Mouse (Mus musculus) cerebellum, adult 2 months (tissue): ENCODE results near the gene Imp3. TPM values are rescaled to one million over a fixed set of nuclear protein-coding genes. Genes with fewer than 3 reads are reported as not detected.
A peak's percentile ranks its signal among the peaks of the same experiment; 100 is the strongest.

Experiments used
- DNase-seq, 2 experiments: peaks; one replicate each; pipeline ENCODE4 v3.0.0; 2021
- H3K27ac ChIP-seq: fragments of 200-500 bp; 2 replicates; pipeline ENCODE4 v1.5.1; 2012; ENCODE audit warnings: low read length, control low read depth, inconsistent platforms; ENCODE audit not compliant: insufficient read depth
- H3K27me3 ChIP-seq: fragments of 200-500 bp; 2 replicates; pipeline ENCODE4 v1.6.1; 2012; ENCODE audit warnings: inconsistent platforms, mild to moderate bottlenecking, low read length, moderate library complexity; ENCODE audit not compliant: control insufficient read depth, insufficient read depth
- H3K4me1 ChIP-seq: fragments of 200-500 bp; 2 replicates; pipeline ENCODE4 v1.6.1; 2011; ENCODE audit warnings: low read length; ENCODE audit not compliant: control insufficient read depth, insufficient read depth
- H3K4me3 ChIP-seq: fragments of 200-500 bp; replicated peaks from 2 replicates; pipeline ENCODE3; 2011; ENCODE audit warnings: mild to moderate bottlenecking, low read depth, low read length, control low read depth; ENCODE audit not compliant: insufficient read depth
- CTCF ChIP-seq: fragments of 200-500 bp; IDR thresholded peaks from 2 replicates; pipeline ENCODE4 v1.5.1; 2011; ENCODE audit warnings: low read depth, mild to moderate bottlenecking, control low read depth, low read length, moderate library complexity, borderline replicate concordance; ENCODE audit not compliant: insufficient read depth
- POLR2A ChIP-seq: fragments of 200-500 bp; IDR thresholded peaks from 2 replicates; pipeline ENCODE4 v1.6.1; 2011; ENCODE audit warnings: low read length, control low read depth, borderline replicate concordance; ENCODE audit not compliant: insufficient read depth
- WGBS: fragments of 180-500 bp; shearing (Covaris S2); methylation state at CpG from one replicate; pipeline ENCODE4 v1.1.7; 2018; 5-methylcytosine and 5-hydroxymethylcytosine counted together
- polyA plus RNA-seq: library from polyadenylated mRNA; depleted of rRNA; stranded (reverse); fragments of >200 nt; gene quantifications from 2 replicates; pipeline ENCODE4 v1.2.3, GENCODE M21; 2012

Imp3 gene
- polyA plus RNA-seq, 1 experiment = 89.3 TPM

DNA sequence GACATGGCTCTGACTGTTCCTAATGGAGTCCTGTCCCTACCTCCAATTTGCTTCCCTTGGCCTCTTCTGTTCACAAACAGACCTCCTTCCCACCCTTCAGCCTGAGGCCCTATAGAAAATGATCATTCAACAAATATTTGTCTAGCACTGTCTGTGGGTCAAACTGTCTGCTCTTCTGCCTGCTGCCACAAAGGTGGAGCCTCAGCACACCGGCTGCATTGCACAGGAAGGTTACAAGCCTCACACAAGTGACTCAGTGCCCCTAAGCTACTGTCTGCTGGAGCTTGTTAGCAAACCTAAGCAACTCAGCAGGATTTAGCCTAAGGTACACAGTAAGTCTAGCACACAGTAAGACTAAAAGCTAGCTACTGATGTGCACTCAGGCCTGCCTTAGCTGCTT is 26.3 kb upstream of the Imp3 start:
- no peaks in the 10 kb centered on the region; the same call in 1 of the 2 replicates for H3K27me3 ChIP-seq
- TF ChIP-seq CTCF (no peak), POLR2A (no peak)
- H3K27ac ChIP-seq = no peak overlapping the region
- H3K4me3 ChIP-seq = no peak overlapping the region
- no peaks in the 10 kb centered on the region for H3K4me1 ChIP-seq
- WGBS = 83% methylated on average over 1 of the region's 1 CpGs
- DNase-seq = no peak

DNA sequence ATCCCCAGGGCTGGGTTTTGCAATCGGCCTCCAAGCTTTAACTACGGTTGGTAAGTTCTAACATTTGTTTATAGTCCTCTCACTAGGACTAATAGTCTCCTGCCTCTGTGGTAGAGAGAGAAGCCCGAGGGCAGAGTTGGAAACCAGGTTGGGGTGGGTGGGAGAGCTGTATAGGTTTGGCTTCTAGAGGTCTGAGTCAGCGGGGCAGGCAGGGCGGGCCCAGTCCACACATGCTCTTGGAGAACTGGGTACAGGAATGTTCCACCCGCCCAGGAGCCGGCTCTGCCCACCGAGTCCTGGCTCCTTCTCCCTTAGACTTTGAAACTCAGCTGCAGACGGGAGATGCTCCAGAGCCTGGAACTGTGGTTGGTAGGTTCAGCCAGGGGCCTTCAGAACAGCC is 23.3 kb upstream of the Imp3 start:
- Histone ChIP-seq H3K4me3 (no peak overlapping the region), H3K27ac (no peak overlapping the region), H3K27me3 (no peaks in the 10 kb centered on the region; the same call in 1 of the 2 replicates), H3K4me1 (no peaks in the 10 kb centered on the region)
- DNase-seq = no peak
- 87% methylated on average over 9 of the region's 9 CpGs for WGBS
- no peak for TF ChIP-seq POLR2A
- no peak for TF ChIP-seq CTCF

DNA sequence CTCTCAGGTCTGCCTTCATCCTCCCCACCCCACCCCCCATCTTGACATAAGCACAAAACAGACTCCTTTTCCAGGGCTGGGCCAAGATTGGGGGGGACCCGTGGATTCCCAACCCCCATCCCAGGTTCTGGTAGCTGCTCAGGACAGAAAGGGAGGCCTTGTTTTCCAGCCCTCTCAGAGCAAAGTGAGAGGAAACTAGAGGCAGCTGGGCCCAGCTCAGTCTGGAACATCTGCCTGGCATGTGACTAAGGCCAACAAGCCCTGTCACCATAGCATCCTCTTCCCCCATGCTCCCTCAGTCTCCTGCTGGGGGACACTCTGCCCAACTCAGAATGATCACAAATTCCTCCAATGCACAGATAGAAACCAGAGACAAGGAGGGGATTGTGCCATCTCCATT is 22.2 kb upstream of the Imp3 start:
- DNase-seq = no peak
- H3K4me3 ChIP-seq = no peak overlapping the region
- no peak overlapping the region for H3K27ac ChIP-seq
- 68% methylated on average over 1 of the region's 1 CpGs for WGBS
- H3K4me1 ChIP-seq = no peaks in the 10 kb centered on the region
- TF ChIP-seq CTCF = no peak
- TF ChIP-seq POLR2A = no peak
- H3K27me3 ChIP-seq = no peaks in the 10 kb centered on the region; the same call in 1 of the 2 replicates

DNA sequence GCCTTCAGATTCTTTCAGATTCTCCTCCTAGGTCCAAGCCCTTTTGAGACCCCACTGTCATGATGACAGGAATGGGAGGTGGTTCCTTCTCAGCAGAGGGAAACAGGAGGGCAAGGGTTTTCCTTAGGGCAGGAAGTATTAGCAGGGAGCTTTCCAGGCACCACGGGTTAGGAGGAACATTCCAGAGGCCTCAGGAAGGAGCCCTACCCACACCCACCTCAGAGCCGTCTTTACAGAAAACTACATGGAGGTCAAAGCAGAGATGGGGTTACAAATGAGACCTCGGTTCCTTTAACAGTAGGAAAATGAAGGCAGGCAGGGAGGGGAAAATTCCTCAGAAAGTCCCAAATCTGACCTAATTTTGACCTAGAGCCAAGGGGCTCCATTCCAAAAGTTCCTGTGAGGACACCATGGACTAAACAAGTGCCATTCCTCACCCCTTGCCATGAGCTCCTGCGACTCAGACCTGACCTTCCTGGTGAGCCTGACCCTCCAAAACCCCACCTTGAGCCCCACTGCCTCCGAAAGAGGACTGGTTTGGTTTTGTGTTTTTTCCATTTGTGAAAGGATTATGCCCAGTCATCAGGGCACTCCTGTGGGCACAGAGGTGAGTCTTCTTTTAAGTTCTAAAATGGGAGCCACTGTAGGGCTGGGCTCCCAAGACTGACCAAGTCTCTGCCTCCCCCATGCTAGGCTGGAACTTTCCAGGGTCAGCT is 21.4 kb upstream of the Imp3 start:
- TF ChIP-seq CTCF = no peak
- no peak for TF ChIP-seq POLR2A
- H3K27ac ChIP-seq = no peak overlapping the region; the same call in 1 of the 2 replicates
- H3K4me3 ChIP-seq = no peak overlapping the region
- no peaks in the 10 kb centered on the region for H3K4me1 ChIP-seq
- H3K27me3 ChIP-seq = no peaks in the 10 kb centered on the region; the same call in 1 of the 2 replicates
- no peak for DNase-seq
- WGBS = 67% methylated on average over 5 of the region's 5 CpGs

DNA sequence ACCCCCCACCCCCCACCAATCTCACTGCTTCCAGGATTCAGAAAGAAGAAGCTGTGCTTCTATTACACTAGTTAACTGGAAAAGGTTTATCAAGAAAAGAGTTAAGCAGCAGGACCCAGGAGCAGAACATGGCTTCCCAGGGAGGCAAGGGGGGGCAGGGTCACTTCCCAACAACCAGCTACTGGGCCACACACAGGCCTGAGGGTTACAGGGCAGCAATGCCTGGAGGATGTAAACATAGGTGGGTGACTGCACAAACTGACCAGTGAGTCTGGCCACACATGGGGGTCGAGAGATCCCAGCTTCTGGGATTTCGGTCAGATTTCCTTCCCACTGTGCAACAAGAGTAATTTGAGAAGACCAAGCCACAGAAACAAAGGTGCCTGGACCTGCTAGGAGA is 20.1 kb upstream of the Imp3 start:
- WGBS = 75% methylated on average over 2 of the region's 2 CpGs
- H3K4me1 ChIP-seq = no peaks in the 10 kb centered on the region
- H3K4me3 ChIP-seq = no peak overlapping the region
- TF ChIP-seq POLR2A (no peak), CTCF (no peak)
- H3K27ac ChIP-seq = no peak overlapping the region
- no peak for DNase-seq
- no peaks in the 10 kb centered on the region; the same call in 1 of the 2 replicates for H3K27me3 ChIP-seq

DNA sequence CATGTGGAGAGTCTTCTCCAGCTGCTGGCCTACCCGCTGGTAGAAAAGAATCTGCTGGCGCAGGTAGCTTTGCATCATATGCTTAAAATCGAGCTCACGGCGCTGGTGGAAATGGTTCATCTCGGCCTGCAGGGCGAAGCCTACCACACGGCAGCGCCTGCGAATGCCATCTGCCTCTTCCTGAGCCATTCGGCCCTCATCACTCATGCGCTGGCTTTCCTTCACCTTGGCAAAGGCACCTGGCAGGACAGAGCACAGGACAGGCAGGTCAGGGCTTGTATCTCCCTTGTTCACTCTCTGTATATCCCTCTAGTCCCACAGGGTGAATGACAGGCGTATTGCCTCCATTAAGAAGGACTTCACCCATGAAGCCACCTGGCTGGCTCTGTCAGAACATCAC is 18.8 kb upstream of the Imp3 start:
- no peak for TF ChIP-seq POLR2A
- no peak for TF ChIP-seq CTCF
- WGBS = 73% methylated on average over 13 of the region's 13 CpGs

DNA sequence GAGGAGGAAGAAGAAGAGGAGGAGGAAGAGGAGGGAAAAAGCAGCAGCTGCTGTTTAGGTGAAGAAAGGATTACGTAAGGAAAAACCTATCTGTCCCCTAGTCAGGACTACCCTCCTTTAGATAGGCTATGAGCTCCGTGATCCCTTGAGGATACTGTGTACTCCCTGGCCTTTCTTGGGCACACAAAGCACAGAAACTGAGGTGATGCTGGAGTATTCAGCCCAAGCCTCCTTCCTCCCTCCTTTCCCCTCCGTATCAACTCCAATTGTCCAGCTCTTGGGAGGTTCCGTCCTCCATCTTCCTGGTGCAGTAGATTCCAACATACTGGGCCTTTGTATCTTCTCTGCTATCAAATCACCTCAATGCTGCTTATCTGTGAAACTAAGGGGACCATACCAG is 14.5 kb upstream of the Imp3 start:
- 87% methylated on average over 4 of the region's 4 CpGs for WGBS
- no peak overlapping the region for H3K4me3 ChIP-seq
- DNase-seq = no peak
- H3K27ac ChIP-seq = no peak overlapping the region
- no peaks in the 10 kb centered on the region for H3K4me1 ChIP-seq
- TF ChIP-seq CTCF (no peak), POLR2A (no peak)
- no peaks in the 10 kb centered on the region for H3K27me3 ChIP-seq

More for the DNA sequence above, 18.8 kb upstream of the Imp3 start:
- Histone ChIP-seq H3K4me3 (no peak overlapping the region), H3K27me3 (no peaks in the 10 kb centered on the region), H3K4me1 (no peaks in the 10 kb centered on the region), H3K27ac (no peak overlapping the region)
- DNase-seq = peak; percentile 40 to 50
